Mouse (Mus musculus) testis, adult 2 months (tissue): ENCODE data around the gene Tmed5. TPM values are rescaled to one million over a fixed set of nuclear protein-coding genes. Genes with fewer than 3 reads are reported as not detected.

ENCODE experiments used
- H3K27ac ChIP-seq: fragments of 200-500 bp; 2 replicates; pipeline ENCODE4 v1.5.1; 2012; ENCODE audit warnings: low read depth, low read length; ENCODE audit not compliant: control insufficient read depth, insufficient read depth
- H3K27me3 ChIP-seq: fragments of 200-500 bp; 2 replicates; pipeline ENCODE4 v1.6.1; 2012; ENCODE audit warnings: mild to moderate bottlenecking, low read length, moderate library complexity; ENCODE audit not compliant: control insufficient read depth, insufficient read depth
- H3K36me3 ChIP-seq: fragments of 200-500 bp; 2 replicates; pipeline ENCODE4 v1.6.1; 2012; ENCODE audit warnings: mild to moderate bottlenecking, low read length; ENCODE audit not compliant: control insufficient read depth, insufficient read depth
- H3K4me1 ChIP-seq: fragments of 200-500 bp; 2 replicates; pipeline ENCODE4 v1.6.1; 2012; ENCODE audit warnings: low read length; ENCODE audit not compliant: control insufficient read depth, insufficient read depth
- H3K4me3 ChIP-seq: fragments of 200-500 bp; 2 replicates; pipeline ENCODE4 v1.5.1; 2012; ENCODE audit warnings: low read depth, mild to moderate bottlenecking, low read length, moderate library complexity, mixed read lengths; ENCODE audit not compliant: control insufficient read depth
- CTCF ChIP-seq: fragments of 200-500 bp; IDR thresholded peaks from 2 replicates; pipeline ENCODE4 v1.5.1; 2012; ENCODE audit warnings: low read depth, mild to moderate bottlenecking, inconsistent platforms, low read length, moderate library complexity; ENCODE audit not compliant: control insufficient read depth, insufficient read depth, insufficient replicate concordance
- POLR2A ChIP-seq: fragments of 200-500 bp; IDR thresholded peaks from 2 replicates; pipeline ENCODE4 v1.6.1; 2012; ENCODE audit warnings: low read depth, mild to moderate bottlenecking, inconsistent platforms, low read length, moderate library complexity; ENCODE audit not compliant: control insufficient read depth
- polyA plus RNA-seq: library from polyadenylated mRNA; depleted of rRNA; stranded (reverse); fragments of >200 nt; gene quantifications from 2 replicates; pipeline ENCODE4 v1.2.3, GENCODE M21; 2012; rRNA removed

The Tmed5 gene
- 12.4 and 13.1 TPM in 2 replicates for polyA plus RNA-seq

DNA sequence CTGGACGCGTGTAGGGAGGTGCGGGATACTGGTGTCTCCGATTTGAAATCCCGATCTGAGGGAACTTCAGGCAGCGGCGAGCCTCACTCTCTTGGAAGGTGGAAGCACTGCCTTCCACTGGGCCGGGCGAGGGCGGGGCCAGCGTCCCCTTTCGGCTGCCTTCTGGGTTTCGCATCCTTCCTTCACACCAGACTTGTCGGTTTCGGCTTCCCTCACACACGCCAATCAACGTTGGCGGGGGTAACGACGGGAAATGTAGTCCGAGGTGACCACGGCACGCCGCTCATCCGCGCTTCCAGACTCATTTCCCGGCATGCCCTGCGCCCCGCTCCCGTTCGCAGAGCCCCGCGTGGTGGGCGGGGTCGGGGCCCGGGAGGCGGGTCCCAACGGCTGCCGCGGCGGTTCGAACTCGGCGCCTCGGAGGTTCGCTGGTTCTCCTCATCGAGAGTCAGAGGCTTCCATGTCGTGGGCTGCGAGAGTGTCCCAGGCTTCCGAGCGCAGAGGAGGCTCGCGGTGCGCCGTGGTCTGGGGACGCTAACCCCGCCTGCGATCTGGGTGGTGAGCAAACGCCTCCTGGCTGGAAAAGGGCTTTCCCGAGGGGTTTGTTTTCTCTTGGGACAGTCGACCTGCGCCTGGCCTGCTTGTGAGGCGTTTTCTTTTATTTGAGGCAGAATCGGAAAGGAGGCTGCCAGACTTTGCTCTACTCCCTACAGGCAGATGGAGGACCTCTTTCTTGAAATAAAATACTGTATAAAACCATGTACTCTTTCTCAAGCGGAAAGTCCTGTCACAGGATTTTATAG is at the start of gene Tmed5, which contains the start of gene Ccdc18:
Gene Tmed5 (minus strand): TSS at position 180 of the 803 bp plus-strand sequence.
Gene Ccdc18 (plus strand): TSS at position 435 of the 803 bp plus-strand sequence.
- H3K27ac ChIP-seq, result peak within 1 kb of the TSS; percentile 97
- H3K4me1 ChIP-seq, result no peaks in the 10 kb centered on the region
- H3K27me3 ChIP-seq, result no peaks in the 10 kb centered on the region
- TF ChIP-seq CTCF (no peak), POLR2A (peak; percentile 78)
- H3K36me3 ChIP-seq, result peaks cover 2% of the 10 kb centered on the region
- H3K4me3 ChIP-seq, result peak within 1 kb of the TSS; percentile 98

DNA sequence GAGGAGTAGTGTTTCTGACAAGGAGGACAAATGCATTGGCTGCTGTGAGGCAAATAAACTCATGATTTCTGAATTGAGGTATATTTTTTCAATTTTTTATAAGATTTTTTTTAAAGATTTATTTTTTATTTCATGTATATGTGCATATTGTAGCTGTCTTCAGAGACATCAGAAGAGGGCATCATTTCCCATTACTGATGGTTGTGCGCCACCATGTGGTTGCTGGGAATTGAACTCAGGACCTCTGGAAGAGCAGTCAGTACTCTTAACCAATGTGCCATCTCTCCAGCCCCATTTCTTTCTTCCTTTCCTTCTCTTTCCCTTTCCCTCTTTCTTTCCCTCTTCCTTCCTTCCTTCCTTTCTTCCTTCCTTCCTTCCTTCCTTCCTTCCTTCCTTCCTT is 31.3 kb upstream of the Tmed5 start:
- Histone ChIP-seq H3K4me1 (no peaks in the 10 kb centered on the region), H3K27ac (no peak overlapping the region), H3K27me3 (no peaks in the 10 kb centered on the region), H3K36me3 (peaks cover 1% of the 10 kb centered on the region; the same call in 1 of the 2 replicates), H3K4me3 (no peak overlapping the region)
- TF ChIP-seq CTCF, result no peak
- no peak for TF ChIP-seq POLR2A

DNA sequence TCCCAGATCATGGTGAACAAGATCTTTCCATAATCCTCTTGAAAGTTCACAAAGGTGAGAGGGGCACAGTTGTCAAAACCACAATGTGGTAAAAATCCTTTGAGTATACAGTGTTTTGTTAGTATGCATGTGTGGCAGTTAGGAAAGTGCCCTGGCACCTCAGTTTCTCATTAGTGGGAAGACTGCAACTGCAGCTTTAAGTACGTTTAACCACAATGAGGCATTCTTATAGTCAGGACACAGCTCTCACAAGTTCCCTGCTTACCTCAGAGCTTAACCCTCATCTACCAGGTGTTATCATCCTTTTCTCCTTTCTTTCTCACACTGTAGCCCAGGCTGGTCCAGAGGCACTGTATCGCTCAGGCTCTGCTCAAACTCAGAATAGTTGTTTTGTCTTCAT is 28.4 kb upstream of the Tmed5 start:
- TF ChIP-seq POLR2A (no peak), CTCF (no peak)
- Histone ChIP-seq H3K36me3 (peaks cover 1% of the 10 kb centered on the region; the same call in 1 of the 2 replicates), H3K27me3 (no peaks in the 10 kb centered on the region), H3K4me3 (no peak overlapping the region), H3K27ac (no peak overlapping the region), H3K4me1 (no peaks in the 10 kb centered on the region)

DNA sequence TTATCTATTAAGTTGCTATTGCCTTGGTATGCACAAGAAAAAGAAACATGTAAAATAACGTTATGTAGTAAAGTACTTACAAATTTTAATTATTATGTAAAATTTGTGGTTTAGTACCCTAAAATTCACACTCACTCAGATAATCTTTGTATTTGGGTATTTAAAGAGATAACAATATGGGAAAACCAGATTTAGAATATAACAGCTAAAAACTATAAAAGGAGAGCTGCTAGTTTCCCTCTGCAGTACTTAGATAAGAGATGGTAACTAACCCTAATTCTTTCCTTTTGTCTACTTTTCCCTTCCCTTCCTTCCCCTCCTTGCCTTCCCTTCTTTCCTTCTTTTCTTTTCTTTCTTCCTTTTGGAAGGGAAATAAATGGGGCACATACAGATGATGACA is 20.2 kb upstream of the Tmed5 start:
- TF ChIP-seq POLR2A (no peak), CTCF (no peak)
- Histone ChIP-seq H3K27ac (no peak overlapping the region), H3K4me1 (no peaks in the 10 kb centered on the region), H3K4me3 (no peak overlapping the region), H3K36me3 (no peaks in the 10 kb centered on the region), H3K27me3 (no peaks in the 10 kb centered on the region)

DNA sequence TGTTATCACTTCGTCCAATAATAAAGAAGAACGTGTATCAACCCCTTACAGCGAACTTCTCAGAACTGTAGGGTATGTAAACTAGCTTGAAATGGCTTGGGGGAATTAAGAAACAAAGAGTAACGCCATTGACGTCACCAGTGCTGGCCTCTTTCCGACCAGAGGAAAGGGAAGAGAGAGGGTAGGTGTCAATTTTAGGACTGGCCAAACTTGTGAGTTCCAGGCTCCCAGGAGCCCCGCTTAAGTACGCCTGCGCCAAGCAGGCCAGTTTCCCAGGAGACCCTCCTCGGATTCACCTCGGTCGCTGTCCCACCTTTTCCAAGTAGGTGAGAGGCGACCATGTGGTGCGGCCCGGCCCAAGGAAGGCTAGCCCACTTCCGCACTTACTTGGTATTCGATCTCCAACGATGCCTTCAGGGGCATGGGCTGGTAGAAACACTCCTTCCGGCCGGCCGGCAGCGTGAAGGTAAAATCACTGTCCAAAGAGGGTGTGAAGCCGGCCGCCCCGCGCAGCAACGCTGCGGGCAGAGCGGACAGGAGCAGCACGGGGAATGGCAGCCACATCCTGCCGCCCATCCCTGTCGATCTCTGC is 475 bp downstream of the Tmed5 start:
- H3K27me3 ChIP-seq, result no peaks in the 10 kb centered on the region
- peak overlapping the region; percentile 98 for H3K4me3 ChIP-seq
- H3K4me1 ChIP-seq, result no peaks in the 10 kb centered on the region
- no peak for TF ChIP-seq POLR2A
- no peak for TF ChIP-seq CTCF
- peaks cover 2% of the 10 kb centered on the region for H3K36me3 ChIP-seq
- H3K27ac ChIP-seq, result peak overlapping the region; percentile 97

DNA sequence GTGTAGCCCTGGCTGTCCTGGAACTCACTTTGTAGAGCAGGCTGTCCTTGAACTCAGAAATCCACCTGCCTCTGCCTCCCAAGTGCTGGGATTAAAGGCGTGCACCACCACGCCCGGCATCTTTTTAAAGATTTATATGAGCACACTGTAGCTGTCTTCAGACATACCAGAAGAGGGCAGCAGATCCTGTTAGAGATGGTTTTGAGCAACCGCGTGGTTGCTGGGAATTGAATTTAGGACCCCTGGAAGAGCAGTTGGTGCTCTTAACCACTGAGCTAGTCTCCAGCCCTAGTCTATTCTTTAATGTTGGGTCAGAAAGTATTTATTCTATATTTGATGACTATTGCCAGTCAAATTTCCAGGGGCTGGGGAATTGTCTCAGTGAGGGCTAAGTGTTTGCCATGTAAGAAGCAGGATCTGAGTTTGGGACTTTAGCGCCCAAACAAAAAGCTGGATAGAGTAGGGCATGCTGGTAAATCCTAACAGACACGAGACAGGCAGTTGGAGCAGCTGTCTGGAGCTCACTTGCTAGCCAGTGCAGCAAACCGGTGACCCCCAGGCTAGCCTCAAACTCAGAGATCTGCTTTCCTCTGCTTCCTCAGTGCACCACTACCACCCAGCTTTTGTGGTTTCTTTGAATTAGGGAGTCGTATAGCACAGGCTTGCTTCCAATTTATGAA is 12.1 kb downstream of the Tmed5 start:
- H3K4me3 ChIP-seq, result no peak overlapping the region
- H3K27ac ChIP-seq, result no peak overlapping the region
- TF ChIP-seq POLR2A (no peak), CTCF (no peak)
- no peaks in the 10 kb centered on the region for H3K36me3 ChIP-seq
- H3K4me1 ChIP-seq, result no peaks in the 10 kb centered on the region
- H3K27me3 ChIP-seq, result no peaks in the 10 kb centered on the region

DNA sequence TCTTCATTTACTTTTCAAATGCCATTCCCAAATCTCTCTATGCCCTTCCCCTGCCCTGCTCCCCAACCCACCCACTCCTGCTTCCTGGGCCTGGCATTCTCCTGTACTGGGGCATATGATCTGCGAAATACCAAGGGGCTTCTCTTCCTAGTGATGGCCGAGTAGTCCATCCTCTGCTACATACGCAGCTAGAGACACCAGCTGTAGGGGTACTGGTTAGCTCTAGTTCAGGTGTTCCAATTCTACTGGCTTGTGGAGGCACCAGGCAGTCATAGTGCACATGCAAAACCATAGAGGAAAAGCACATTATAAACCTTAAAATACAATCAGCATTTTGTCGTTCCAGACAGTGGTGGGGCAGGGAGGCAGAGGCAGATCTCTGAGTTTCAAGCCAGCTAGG is 14.7 kb downstream of the Tmed5 start:
- Histone ChIP-seq H3K4me3 (no peak overlapping the region), H3K36me3 (no peaks in the 10 kb centered on the region), H3K4me1 (no peaks in the 10 kb centered on the region), H3K27ac (no peak overlapping the region), H3K27me3 (no peaks in the 10 kb centered on the region)
- TF ChIP-seq CTCF (no peak), POLR2A (no peak)
